ENCODE assay signal across 8 mouse cellular contexts in the genomic region with DNA sequence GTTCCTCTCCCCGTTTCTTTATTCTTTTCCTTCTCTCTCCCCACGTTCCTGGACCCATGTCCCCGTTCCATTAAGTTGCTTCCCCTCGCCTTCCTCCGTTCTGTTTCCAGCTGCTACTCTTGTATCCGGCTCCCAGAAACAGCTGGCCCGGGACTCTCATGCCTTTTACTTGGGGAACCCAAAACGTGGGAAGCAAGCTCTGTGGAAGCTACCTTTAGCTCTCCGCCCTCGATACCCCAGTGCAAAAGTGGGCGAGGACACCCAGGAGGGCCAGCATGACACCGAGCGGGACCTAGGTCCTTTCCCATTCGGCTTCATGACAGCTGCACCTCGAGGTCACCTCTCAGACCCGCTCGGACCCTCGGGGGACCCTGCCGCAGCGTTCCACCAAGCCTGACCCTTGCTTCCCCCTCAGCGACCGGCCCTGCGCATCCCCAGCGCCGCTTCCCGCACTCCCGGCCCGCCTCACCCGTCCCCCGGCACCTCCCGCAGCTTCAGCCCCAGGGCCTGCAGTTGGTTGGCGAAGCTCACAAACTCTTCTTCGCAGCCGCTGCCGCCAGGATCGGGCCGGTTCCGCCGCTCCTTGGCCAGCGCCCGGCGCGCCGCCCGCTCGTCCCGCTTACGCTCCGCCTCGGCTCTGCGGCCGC. TPM values are rescaled to one million over a fixed set of nuclear protein-coding genes. Genes with fewer than 3 reads are reported as not detected.
A peak's percentile ranks its signal among the peaks of the same experiment; 100 is the strongest.
DNase-seq lines count a peak whose midpoint lies in the region; ATAC-seq and TF ChIP-seq lines count a peak whose summit lies in the region.

No protein-coding gene starts in this region.

- no peak for TF ChIP-seq CTCF in C2C12 (IDR thresholded peaks at IDR 0.05; ENCODE audit: control insufficient read depth, insufficient read depth, insufficient read length)

- no peak overlapping the region for H3K27ac ChIP-seq in embryonic facial prominence, embryonic 13.5 days
- peak overlapping the region; percentile 80 for H3K27ac ChIP-seq in hindbrain, embryonic 14.5 days
- H3K27ac ChIP-seq in liver, embryonic 16.5 days (ENCODE audit: low read length): no peak overlapping the region
- peak overlapping the region; percentile 84 for H3K27ac ChIP-seq in neural tube, embryonic 15.5 days (replicated peaks)

- H3K36me3 ChIP-seq in C2C12 (ENCODE audit: control insufficient read depth, insufficient read depth): peaks cover 5% of the 10 kb centered on the region
- peaks cover 8% of the 10 kb centered on the region for H3K36me3 ChIP-seq in embryonic facial prominence, embryonic 13.5 days
- peaks cover 15% of the 10 kb centered on the region; the same call in 1 of the 2 replicates for H3K36me3 ChIP-seq in hindbrain, embryonic 14.5 days (replicated peaks; ENCODE audit: control insufficient read depth, insufficient read depth)
- no peaks in the 10 kb centered on the region for H3K36me3 ChIP-seq in liver, embryonic 16.5 days (ENCODE audit: control insufficient read depth, insufficient read depth)
- H3K36me3 ChIP-seq in neural tube, embryonic 15.5 days: peaks cover 10% of the 10 kb centered on the region

- no peaks in the 10 kb centered on the region for H3K9me3 ChIP-seq in embryonic facial prominence, embryonic 13.5 days
- H3K9me3 ChIP-seq in hindbrain, embryonic 14.5 days (ENCODE audit: control insufficient read depth, low read length): no peaks in the 10 kb centered on the region
- no peaks in the 10 kb centered on the region; the same call in 1 of the 2 replicates for H3K9me3 ChIP-seq in liver, embryonic 16.5 days (replicated peaks; ENCODE audit: control insufficient read depth, low read length)
- no peaks in the 10 kb centered on the region for H3K9me3 ChIP-seq in neural tube, embryonic 15.5 days (replicated peaks)

- H3K4me1 ChIP-seq in embryonic facial prominence, embryonic 13.5 days: peaks cover 11% of the 10 kb centered on the region
- peaks cover 10% of the 10 kb centered on the region for H3K4me1 ChIP-seq in hindbrain, embryonic 14.5 days (replicated peaks; ENCODE audit: control insufficient read depth, insufficient read depth, low read length)
- H3K4me1 ChIP-seq in liver, embryonic 16.5 days (ENCODE audit: control insufficient read depth, low read depth, low read length): peaks cover 6% of the 10 kb centered on the region
- H3K4me1 ChIP-seq in neural tube, embryonic 15.5 days: peaks cover 33% of the 10 kb centered on the region

- no peak for DNase-seq in cerebellum, postnatal 25 days
- no peak for DNase-seq in hindbrain, embryonic 14.5 days (ENCODE audit: low spot score)
- no peak for DNase-seq in ovary, postnatal 14 days (ENCODE audit: low spot score)

- peak overlapping the region; percentile 93 for H3K4me2 ChIP-seq in embryonic facial prominence, embryonic 13.5 days
- peak overlapping the region; percentile 95 for H3K4me2 ChIP-seq in hindbrain, embryonic 14.5 days (replicated peaks)
- peak overlapping the region; percentile 97 for H3K4me2 ChIP-seq in liver, embryonic 16.5 days (ENCODE audit: low read depth, low read length)
- H3K4me2 ChIP-seq in neural tube, embryonic 15.5 days: peak overlapping the region; percentile 79

- H3K4me3 ChIP-seq in C2C12 (ENCODE audit: insufficient read depth, poor library complexity, severe bottlenecking): peak overlapping the region; percentile 56
- peak overlapping the region; percentile 95 for H3K4me3 ChIP-seq in embryonic facial prominence, embryonic 13.5 days
- peak overlapping the region; percentile 96 for H3K4me3 ChIP-seq in hindbrain, embryonic 14.5 days (replicated peaks; ENCODE audit: low read length)
- H3K4me3 ChIP-seq in liver, embryonic 16.5 days (ENCODE audit: low read depth, low read length): peak overlapping the region; percentile 79
- peak overlapping the region; percentile 83 for H3K4me3 ChIP-seq in neural tube, embryonic 15.5 days (replicated peaks)

- ATAC-seq in cerebellum, adult (ENCODE audit: insufficient number of reproducible peaks, low FRiP score, low TSS enrichment): peak; percentile 24; the same call in 1 of the 2 replicates
- ATAC-seq in embryonic facial prominence, embryonic 13.5 days (ENCODE audit: insufficient number of reproducible peaks, insufficient read depth, low FRiP score, low TSS enrichment, low read depth): no peak; the same call in 1 of the 2 replicates
- peak; percentile 63; the same call in 1 of the 2 replicates for ATAC-seq in hindbrain, embryonic 14.5 days (ENCODE audit: low FRiP score)
- ATAC-seq in liver, embryonic 16.5 days (ENCODE audit: low read depth): peak; percentile 28
- ATAC-seq in neural tube, embryonic 15.5 days (ENCODE audit: low FRiP score): peak; percentile 35

- peak overlapping the region; percentile 98 for H3ac ChIP-seq in C2C12 (ENCODE audit: control insufficient read depth, insufficient read length, low read depth)

- WGBS in embryonic facial prominence, embryonic 13.5 days: under 1% methylated on average over 52 of the region's 52 CpGs
- WGBS in hindbrain, embryonic 14.5 days: 1% methylated on average over 43 of the region's 52 CpGs
- WGBS in liver, embryonic 16.5 days (ENCODE audit: insufficient replicate concordance): under 1% methylated on average over 51 of the region's 52 CpGs
- under 1% methylated on average over 51 of the region's 52 CpGs for WGBS in neural tube, embryonic 15.5 days

- no peaks in the 10 kb centered on the region for H3K79me3 ChIP-seq in C2C12 (ENCODE audit: low read depth)

- peak overlapping the region; percentile 90 for H3K9ac ChIP-seq in embryonic facial prominence, embryonic 13.5 days
- H3K9ac ChIP-seq in hindbrain, embryonic 14.5 days: peak overlapping the region; percentile 91
- peak overlapping the region; percentile 80 for H3K9ac ChIP-seq in liver, embryonic 16.5 days (ENCODE audit: low read depth, low read length)
- peak overlapping the region; percentile 79 for H3K9ac ChIP-seq in neural tube, embryonic 15.5 days (replicated peaks)

- H3K79me2 ChIP-seq in C2C12 (ENCODE audit: control insufficient read depth, insufficient read depth): peaks cover 21% of the 10 kb centered on the region

- no peaks in the 10 kb centered on the region for H3K27me3 ChIP-seq in C2C12 (ENCODE audit: control insufficient read depth, insufficient read depth, insufficient read length)
- no peaks in the 10 kb centered on the region for H3K27me3 ChIP-seq in embryonic facial prominence, embryonic 13.5 days
- H3K27me3 ChIP-seq in hindbrain, embryonic 14.5 days (ENCODE audit: control insufficient read depth, insufficient read depth, low read length): no peaks in the 10 kb centered on the region
- H3K27me3 ChIP-seq in liver, embryonic 16.5 days (ENCODE audit: control insufficient read depth, insufficient read depth, low read depth, low read length): no peaks in the 10 kb centered on the region
- no peaks in the 10 kb centered on the region for H3K27me3 ChIP-seq in neural tube, embryonic 15.5 days (replicated peaks)

TF ChIP-seq in C2C12, 6 proteins besides CTCF, POLR2A, EP300 and RAD21:
- TF ChIP-seq USF1 (IDR thresholded peaks at IDR 0.05; ENCODE audit: low read depth) (no peak), MYOD1 (IDR thresholded peaks at IDR 0.05; ENCODE audit: control insufficient read depth, insufficient read length, low read depth) (no peak), MYOG (IDR thresholded peaks at IDR 0.05; ENCODE audit: control insufficient read depth, extremely low read depth, insufficient read length) (no peak), MAX (IDR thresholded peaks at IDR 0.05) (no peak), FOSL1 (IDR thresholded peaks at IDR 0.05; ENCODE audit: insufficient read depth, low read length, poor library complexity, severe bottlenecking) (no peak), CEBPB (IDR thresholded peaks at IDR 0.05; ENCODE audit: low read depth) (no peak)
TF ChIP-seq in C2C12: peak in this region for 0.

RNA-seq across cellular contexts. Expression of a gene that starts 0.5 kb away (rescaled TPM):
- 9.2 TPM for polyA plus RNA-seq in C2C12 (2012; fragmentation: generic; extraction: Trizol)
- 2.7 and 2.8 TPM in 2 replicates for polyA plus RNA-seq in embryonic facial prominence, embryonic 13.5 days (2015; fragmentation: Nextera tagmentation; extraction: Ambion mirVana)
- polyA plus RNA-seq in hindbrain, embryonic 14.5 days (2014; fragmentation: Nextera tagmentation; extraction: Ambion mirVana): 2.8 and 3.3 TPM in 2 replicates
- 0.96 and 1.1 TPM in 2 replicates for polyA plus RNA-seq in liver, embryonic 16.5 days (2015; fragmentation: Nextera tagmentation; extraction: Ambion mirVana)
- 2.2 and 3.7 TPM in 2 replicates for polyA plus RNA-seq in neural tube, embryonic 15.5 days (2015; fragmentation: Nextera tagmentation; extraction: Ambion mirVana)

RNA-seq across cellular contexts. Expression of a gene that starts 35.5 kb away (rescaled TPM):
- 2.5 TPM for polyA plus RNA-seq in C2C12 (2012; fragmentation: generic; extraction: Trizol)
- polyA plus RNA-seq in embryonic facial prominence, embryonic 13.5 days (2015; fragmentation: Nextera tagmentation; extraction: Ambion mirVana): not detected in 2 replicates
- not detected in 2 replicates for polyA plus RNA-seq in hindbrain, embryonic 14.5 days (2014; fragmentation: Nextera tagmentation; extraction: Ambion mirVana)
- polyA plus RNA-seq in liver, embryonic 16.5 days (2015; fragmentation: Nextera tagmentation; extraction: Ambion mirVana): not detected in 2 replicates
- polyA plus RNA-seq in neural tube, embryonic 15.5 days (2015; fragmentation: Nextera tagmentation; extraction: Ambion mirVana): not detected in 2 replicates

RNA-seq across cellular contexts. Expression of a gene that starts 39.5 kb away (rescaled TPM):
- polyA plus RNA-seq in C2C12 (2012; fragmentation: generic; extraction: Trizol): not detected
- polyA plus RNA-seq in embryonic facial prominence, embryonic 13.5 days (2015; fragmentation: Nextera tagmentation; extraction: Ambion mirVana): not detected in 2 replicates
- not detected in 2 replicates for polyA plus RNA-seq in hindbrain, embryonic 14.5 days (2014; fragmentation: Nextera tagmentation; extraction: Ambion mirVana)
- not detected in 2 replicates for polyA plus RNA-seq in liver, embryonic 16.5 days (2015; fragmentation: Nextera tagmentation; extraction: Ambion mirVana)
- not detected in 2 replicates for polyA plus RNA-seq in neural tube, embryonic 15.5 days (2015; fragmentation: Nextera tagmentation; extraction: Ambion mirVana)

RNA-seq across cellular contexts. Expression of a gene that starts 50.0 kb away (rescaled TPM):
- polyA plus RNA-seq in C2C12 (2012; fragmentation: generic; extraction: Trizol): 0.06 TPM
- 0.53 and 0.65 TPM in 2 replicates for polyA plus RNA-seq in embryonic facial prominence, embryonic 13.5 days (2015; fragmentation: Nextera tagmentation; extraction: Ambion mirVana)
- polyA plus RNA-seq in hindbrain, embryonic 14.5 days (2014; fragmentation: Nextera tagmentation; extraction: Ambion mirVana): 0.29 TPM in 2 replicates
- polyA plus RNA-seq in liver, embryonic 16.5 days (2015; fragmentation: Nextera tagmentation; extraction: Ambion mirVana): not detected in 2 replicates
- polyA plus RNA-seq in neural tube, embryonic 15.5 days (2015; fragmentation: Nextera tagmentation; extraction: Ambion mirVana): 0.24 and 0.79 TPM in 2 replicates

RNA-seq across cellular contexts. Expression of a gene that starts 53.6 kb away (rescaled TPM):
- polyA plus RNA-seq in C2C12 (2012; fragmentation: generic; extraction: Trizol): not detected
- polyA plus RNA-seq in embryonic facial prominence, embryonic 13.5 days (2015; fragmentation: Nextera tagmentation; extraction: Ambion mirVana): not detected in 2 replicates
- not detected in 2 replicates for polyA plus RNA-seq in hindbrain, embryonic 14.5 days (2014; fragmentation: Nextera tagmentation; extraction: Ambion mirVana)
- 0.56 and 1.1 TPM in 2 replicates for polyA plus RNA-seq in liver, embryonic 16.5 days (2015; fragmentation: Nextera tagmentation; extraction: Ambion mirVana)
- polyA plus RNA-seq in neural tube, embryonic 15.5 days (2015; fragmentation: Nextera tagmentation; extraction: Ambion mirVana): 3.5 TPM in 1 of 2 replicates, not detected in the other

Comparison
In these comparisons a context has a peak if more than half of its experiments do, and no peak if none do; other contexts are left out.
1. H3K27ac ChIP-seq: peak in hindbrain, embryonic 14.5 days (single experiment) and neural tube, embryonic 15.5 days (single experiment); none in embryonic facial prominence, embryonic 13.5 days (single experiment) and liver, embryonic 16.5 days (single experiment).
2. Peak in every context shown above with its lines, with median percentiles within 50 percentile points of each other: H3K4me3 ChIP-seq, H3K4me2 ChIP-seq and H3K9ac ChIP-seq.